Mouse (Mus musculus): ENCODE data around the gene Prkcz.
"Not testable (repeated sequence)": the region's sequence is repeated elsewhere in the genome, so short reads cannot be mapped to it uniquely, and the experiment has no call there.

Gene Prkcz

GRCm38 (mm10) chr4:155283585-155283984 is 77.6 kb downstream of the Prkcz start:
- peak in 1 of 2 experiments; percentile 48 for DNase-seq (ENCODE audit: low spot score in 2 of 2)

- no peak for DNase-seq (ENCODE audit: low spot score in 2 of 2)
Measured at GRCm38 (mm10) chr4:155283001-155283503, 78.1 kb downstream of the Prkcz start.

GRCm38 (mm10) chr4:155282231-155282630 is 78.9 kb downstream of the Prkcz start:
- no peak for DNase-seq (ENCODE audit: low spot score in 2 of 2)

- peak in 1 of 2 experiments; percentile 50 for DNase-seq (ENCODE audit: low spot score in 2 of 2)
Measured at GRCm38 (mm10) chr4:155281652-155282051, 79.5 kb downstream of the Prkcz start.

GRCm38 (mm10) chr4:155281227-155281626 is 79.9 kb downstream of the Prkcz start:
- DNase-seq (ENCODE audit: low spot score in 2 of 2): no peak

- no peak for DNase-seq (ENCODE audit: low spot score in 2 of 2)
Measured at GRCm38 (mm10) chr4:155280768-155281121, 80.4 kb downstream of the Prkcz start.

GRCm38 (mm10) chr4:155279926-155280767 is 81.0 kb downstream of the Prkcz start:
- DNase-seq (ENCODE audit: low spot score in 2 of 2): no peak

GRCm38 (mm10) chr4:155279054-155279453 is 82.1 kb downstream of the Prkcz start:
- no peak for DNase-seq (ENCODE audit: low spot score in 2 of 2)

GRCm38 (mm10) chr4:155277963-155278362 is 83.2 kb downstream of the Prkcz start:
- no peak for DNase-seq (ENCODE audit: low spot score in 2 of 2)

- DNase-seq (ENCODE audit: low spot score in 2 of 2): peak in 1 of 2 experiments; percentile 38
Measured at GRCm38 (mm10) chr4:155274851-155275250, 86.3 kb downstream of the Prkcz start.

GRCm38 (mm10) chr4:155274451-155274850 is 86.7 kb downstream of the Prkcz start:
- DNase-seq (ENCODE audit: low spot score in 2 of 2): no peak

GRCm38 (mm10) chr4:155268382-155268781 is 92.8 kb downstream of the Prkcz start:
- DNase-seq (ENCODE audit: low spot score in 2 of 2): peak; percentile 67 to 74

- DNase-seq (ENCODE audit: low spot score in 2 of 2): no peak
Measured at GRCm38 (mm10) chr4:155267639-155268175, 93.5 kb downstream of the Prkcz start.

GRCm38 (mm10) chr4:155267047-155267543 is 94.1 kb downstream of the Prkcz start:
- no peak for DNase-seq (ENCODE audit: low spot score in 2 of 2)

GRCm38 (mm10) chr4:155264521-155265321 is 96.4 kb downstream of the Prkcz start:
- DNase-seq (ENCODE audit: low spot score in 2 of 2): no peak

GRCm38 (mm10) chr4:155252253-155252652 is 108.9 kb downstream of the Prkcz start:
- no peak for DNase-seq (ENCODE audit: low spot score in 2 of 2)

GRCm38 (mm10) chr4:155251147-155251546 is 110.0 kb downstream of the Prkcz start:
- no peak for DNase-seq (ENCODE audit: low spot score in 2 of 2)

GRCm38 (mm10) chr4:155250361-155251117 is 110.6 kb downstream of the Prkcz start:
- DNase-seq (ENCODE audit: low spot score in 2 of 2): peak; percentile 32 to 37

- DNase-seq (ENCODE audit: low spot score in 2 of 2): peak; percentile 81 to 83
Measured at GRCm38 (mm10) chr4:155249648-155250351, 111.4 kb downstream of the Prkcz start, which contains the start of gene Faap20. TSS of gene Faap20 (plus strand) at chr4:155249802.

- peak; percentile 90 to 97 for DNase-seq (ENCODE audit: low spot score in 2 of 2)
Measured at GRCm38 (mm10) chr4:155249257-155249647, 111.9 kb downstream of the Prkcz start.

- DNase-seq (ENCODE audit: low spot score in 2 of 2): not testable (repeated sequence)
Measured at GRCm38 (mm10) chr4:155248054-155248453, 113.1 kb downstream of the Prkcz start.

Data from frontal cortex, postnatal 36 days (tissue).